Mouse (Mus musculus) embryonic fibroblast, embryonic 13.5 days (primary cell): ENCODE results near the gene Myl6b.

Experiments used
- CTCF ChIP-seq: IDR thresholded peaks from 2 replicates; pipeline ENCODE4 v1.5.1; 2011; ENCODE audit warnings: mild to moderate bottlenecking, control low read depth, low read length, moderate library complexity, borderline replicate concordance; ENCODE audit not compliant: insufficient read depth
- POLR2A ChIP-seq: IDR thresholded peaks from 2 replicates; pipeline ENCODE4 v1.6.1; 2011; ENCODE audit warnings: low read depth, mild to moderate bottlenecking, control low read depth, low read length, moderate library complexity

- TF ChIP-seq CTCF (no peak), POLR2A (no peak)
These were observed 28.2 kb upstream of the Myl6b start for GRCm38 (mm10) chr10:128526366-128527356.
